Mouse (Mus musculus): Measurements from ENCODE around the gene Arrb1. TPM values are rescaled to one million over a fixed set of nuclear protein-coding genes. Genes with fewer than 3 reads are reported as not detected.
"Not testable (repeated sequence)": the region's sequence is repeated elsewhere in the genome, so short reads cannot be mapped to it uniquely, and the experiment has no call there.

Arrb1 gene
- polyA plus RNA-seq, 1 experiment from 2014 or later: 6.6 TPM

DNA sequence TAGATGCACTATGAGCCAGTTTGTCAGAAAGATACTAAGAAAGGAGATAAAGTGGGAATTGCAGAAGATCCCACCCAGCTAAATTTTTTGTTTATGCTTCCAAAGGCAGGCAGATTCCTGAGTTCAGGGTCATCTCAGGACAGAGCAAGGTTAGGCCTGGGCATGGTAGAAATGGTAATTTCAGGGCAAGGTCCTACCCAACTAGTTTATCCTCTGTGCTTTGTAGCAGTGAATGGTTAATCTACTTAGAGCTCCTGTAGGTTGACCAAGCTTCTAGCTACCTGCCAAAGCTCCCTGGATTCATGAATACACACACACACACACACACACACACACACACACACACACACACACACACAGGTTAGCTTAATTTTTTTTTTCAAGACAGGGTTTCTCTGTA lies 30.7 kb upstream of the Arrb1 start:
- H3K4me1 ChIP-seq (replicated peaks; ENCODE audit: insufficient read depth, low read length): no peaks in the 10 kb centered on the region
- no peak for TF ChIP-seq CTCF (IDR thresholded peaks at IDR 0.05; ENCODE audit: low read depth)
- no peak for ATAC-seq (replicated peaks; ENCODE audit: low FRiP score, low read depth)
- H3K9me3 ChIP-seq (replicated peaks; ENCODE audit: low read length): no peaks in the 10 kb centered on the region
- no peak overlapping the region for H3K4me2 ChIP-seq (ENCODE audit: low read length)
- H3K27ac ChIP-seq: no peak overlapping the region
- no peak overlapping the region for H3K9ac ChIP-seq (ENCODE audit: low read depth, low read length)
- no peak for DNase-seq (ENCODE audit: low spot score)
- H3K4me3 ChIP-seq (replicated peaks; ENCODE audit: low read depth, low read length): no peak overlapping the region
- no peaks in the 10 kb centered on the region for H3K36me3 ChIP-seq (ENCODE audit: insufficient read depth, low read length)
- no peaks in the 10 kb centered on the region for H3K27me3 ChIP-seq (ENCODE audit: insufficient read depth, low read length)

DNA sequence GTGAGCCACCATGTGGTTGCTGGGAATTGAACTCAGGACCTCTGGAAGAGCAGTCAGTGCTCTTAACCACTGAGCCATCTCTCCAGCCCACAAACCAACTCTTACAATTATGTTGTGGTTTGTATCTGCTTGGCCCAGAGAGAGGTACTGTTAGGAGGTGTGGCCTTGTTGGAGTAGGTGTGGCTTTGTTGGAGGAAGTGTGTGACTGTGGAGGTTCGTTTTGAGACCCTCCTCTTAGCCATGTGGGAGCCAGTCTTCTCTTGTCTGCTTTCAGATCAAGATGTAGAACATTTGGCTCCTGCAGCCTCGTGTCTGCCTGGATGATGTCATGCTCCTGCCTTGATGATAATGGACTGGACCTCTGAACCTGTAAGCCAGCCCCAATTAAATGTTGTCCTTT lies 27.1 kb upstream of the Arrb1 start:
- H3K27ac ChIP-seq; H3K27me3 ChIP-seq (ENCODE audit: insufficient read depth, low read length); H3K9ac ChIP-seq (ENCODE audit: low read depth, low read length); H3K4me2 ChIP-seq (ENCODE audit: low read length); H3K9me3 ChIP-seq (replicated peaks; ENCODE audit: low read length); DNase-seq (ENCODE audit: low spot score); H3K4me3 ChIP-seq (replicated peaks; ENCODE audit: low read depth, low read length); ATAC-seq (replicated peaks; ENCODE audit: low FRiP score, low read depth); H3K4me1 ChIP-seq (replicated peaks; ENCODE audit: insufficient read depth, low read length); H3K36me3 ChIP-seq (ENCODE audit: insufficient read depth, low read length): not testable (repeated sequence)
- WGBS: 16% methylated on average over 2 of the region's 2 CpGs

DNA sequence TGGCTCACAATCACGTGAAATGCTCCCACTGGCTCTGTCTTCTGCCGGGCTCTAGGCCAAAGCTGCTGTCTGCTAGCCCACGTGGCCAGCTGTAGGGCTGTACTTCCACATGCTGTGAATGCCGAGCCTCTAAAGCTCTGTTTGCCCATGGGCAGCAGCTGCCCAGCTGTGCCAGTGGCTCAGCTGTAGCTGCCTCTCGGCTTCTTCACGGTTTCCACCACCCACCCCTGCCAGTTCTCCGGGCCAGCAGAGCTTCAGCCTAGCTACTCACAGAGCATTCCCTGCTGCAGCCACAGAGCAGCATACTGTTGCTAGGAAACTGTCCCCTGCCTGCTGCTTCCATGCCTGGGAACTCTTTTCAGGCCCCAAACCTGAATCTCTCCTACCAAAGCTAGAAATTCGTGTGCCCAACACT lies 25.2 kb upstream of the Arrb1 start:
- ATAC-seq (replicated peaks; ENCODE audit: low FRiP score, low read depth) (no peak), DNase-seq (ENCODE audit: low spot score) (no peak)
- H3K36me3 ChIP-seq (ENCODE audit: insufficient read depth, low read length): no peaks in the 10 kb centered on the region
- H3K27me3 ChIP-seq (ENCODE audit: insufficient read depth, low read length): no peaks in the 10 kb centered on the region
- H3K4me2 ChIP-seq (ENCODE audit: low read length): no peak overlapping the region
- WGBS: 12% methylated on average over 8 of the region's 8 CpGs
- H3K9me3 ChIP-seq (replicated peaks; ENCODE audit: low read length): no peaks in the 10 kb centered on the region
- no peak overlapping the region for H3K4me3 ChIP-seq (replicated peaks; ENCODE audit: low read depth, low read length)
- H3K9ac ChIP-seq (ENCODE audit: low read depth, low read length): no peak overlapping the region
- no peak overlapping the region for H3K27ac ChIP-seq
- no peaks in the 10 kb centered on the region for H3K4me1 ChIP-seq (replicated peaks; ENCODE audit: insufficient read depth, low read length)
- no peak for TF ChIP-seq CTCF (IDR thresholded peaks at IDR 0.05; ENCODE audit: low read depth)

GRCm38 (mm10) chr7:99516092-99516813 lies 19.0 kb upstream of the Arrb1 start:
- no peaks in the 10 kb centered on the region for H3K36me3 ChIP-seq (ENCODE audit: insufficient read depth, low read length)
- no peak overlapping the region for H3K4me2 ChIP-seq (ENCODE audit: low read length)
- no peaks in the 10 kb centered on the region for H3K27me3 ChIP-seq (ENCODE audit: insufficient read depth, low read length)
- H3K4me3 ChIP-seq (replicated peaks; ENCODE audit: low read depth, low read length): no peak overlapping the region
- 75% methylated on average over 9 of the region's 9 CpGs for WGBS
- H3K4me1 ChIP-seq (replicated peaks; ENCODE audit: insufficient read depth, low read length): no peaks in the 10 kb centered on the region
- no peak overlapping the region for H3K9ac ChIP-seq (ENCODE audit: low read depth, low read length)
- H3K27ac ChIP-seq: no peak overlapping the region
- no peak for DNase-seq (ENCODE audit: low spot score)
- no peaks in the 10 kb centered on the region for H3K9me3 ChIP-seq (replicated peaks; ENCODE audit: low read length)
- no peak for ATAC-seq (replicated peaks; ENCODE audit: low FRiP score, low read depth)
- TF ChIP-seq CTCF (IDR thresholded peaks at IDR 0.05; ENCODE audit: low read depth): no peak

DNA sequence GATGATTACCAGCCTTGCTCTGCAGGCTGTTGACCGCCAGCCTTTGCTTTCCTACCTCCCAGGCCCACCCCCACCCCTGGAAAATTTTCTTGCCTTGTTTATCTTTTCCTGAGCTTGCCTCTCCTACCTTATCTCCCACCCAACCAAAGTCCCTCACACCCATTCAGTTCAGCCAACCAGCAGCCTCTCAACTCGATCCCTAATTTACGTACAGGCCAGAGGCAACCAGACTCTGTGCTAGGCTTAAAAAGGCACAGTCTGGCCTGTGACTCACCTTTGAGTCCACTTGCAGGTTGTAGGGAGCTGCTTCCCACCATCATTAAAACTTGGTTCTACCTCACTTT lies 18.5 kb upstream of the Arrb1 start:
- no peaks in the 10 kb centered on the region for H3K4me1 ChIP-seq (replicated peaks; ENCODE audit: insufficient read depth, low read length)
- TF ChIP-seq CTCF (IDR thresholded peaks at IDR 0.05; ENCODE audit: low read depth): no peak
- DNase-seq (ENCODE audit: low spot score) (no peak), ATAC-seq (replicated peaks; ENCODE audit: low FRiP score, low read depth) (no peak)
- 71% methylated on average over 3 of the region's 3 CpGs for WGBS
- H3K27me3 ChIP-seq (ENCODE audit: insufficient read depth, low read length): no peaks in the 10 kb centered on the region
- no peak overlapping the region for H3K4me2 ChIP-seq (ENCODE audit: low read length)
- H3K27ac ChIP-seq: no peak overlapping the region
- no peaks in the 10 kb centered on the region for H3K9me3 ChIP-seq (replicated peaks; ENCODE audit: low read length)
- no peaks in the 10 kb centered on the region for H3K36me3 ChIP-seq (ENCODE audit: insufficient read depth, low read length)
- no peak overlapping the region for H3K4me3 ChIP-seq (replicated peaks; ENCODE audit: low read depth, low read length)
- H3K9ac ChIP-seq (ENCODE audit: low read depth, low read length): no peak overlapping the region

DNA sequence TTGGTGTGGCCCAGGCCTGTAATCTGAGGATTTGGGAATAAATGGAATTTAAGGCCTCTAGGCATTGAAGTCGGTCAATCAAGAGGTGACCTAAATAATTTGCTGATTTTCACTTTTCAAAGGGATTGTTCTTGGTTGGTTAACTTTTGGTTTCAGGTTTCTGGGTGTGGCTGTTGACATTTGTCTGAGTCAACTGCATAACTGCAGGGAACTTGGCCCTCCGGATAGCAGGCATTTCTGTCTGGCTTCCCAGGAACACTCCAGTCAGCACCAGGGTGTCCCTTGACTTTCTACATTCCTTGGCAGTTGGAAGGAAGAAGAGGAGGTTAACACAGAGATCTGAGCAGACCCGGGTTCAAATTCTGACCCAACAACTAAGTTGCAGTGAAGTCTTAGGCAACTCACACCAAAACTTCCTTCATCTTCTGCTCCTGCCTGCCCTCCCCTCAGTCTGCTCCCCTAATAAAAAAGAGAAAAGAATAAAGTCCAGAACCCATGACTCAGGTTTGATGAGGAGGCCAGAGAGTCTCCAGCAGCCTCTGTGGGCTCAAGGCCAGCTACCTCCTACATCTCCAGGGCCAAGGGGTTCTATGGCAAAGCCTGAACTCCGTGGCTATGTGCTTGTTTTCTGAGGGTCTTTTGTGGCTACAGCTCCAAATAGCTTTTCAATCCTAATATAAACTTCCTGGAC lies 16.2 kb upstream of the Arrb1 start:
- H3K4me2 ChIP-seq (ENCODE audit: low read length): no peak overlapping the region
- H3K27ac ChIP-seq: peak overlapping the region; percentile 40; the same call in 1 of the 2 replicates
- TF ChIP-seq CTCF (IDR thresholded peaks at IDR 0.05; ENCODE audit: low read depth): no peak
- no peak overlapping the region for H3K9ac ChIP-seq (ENCODE audit: low read depth, low read length)
- WGBS: 38% methylated on average over 4 of the region's 4 CpGs
- H3K27me3 ChIP-seq (ENCODE audit: insufficient read depth, low read length): no peaks in the 10 kb centered on the region
- no peaks in the 10 kb centered on the region for H3K36me3 ChIP-seq (ENCODE audit: insufficient read depth, low read length)
- peak; percentile 44 for DNase-seq (ENCODE audit: low spot score)
- H3K4me1 ChIP-seq (replicated peaks; ENCODE audit: insufficient read depth, low read length): no peaks in the 10 kb centered on the region
- no peaks in the 10 kb centered on the region for H3K9me3 ChIP-seq (replicated peaks; ENCODE audit: low read length)
- no peak for ATAC-seq (replicated peaks; ENCODE audit: low FRiP score, low read depth)
- no peak overlapping the region for H3K4me3 ChIP-seq (replicated peaks; ENCODE audit: low read depth, low read length)
